Mouse (Mus musculus): ENCODE results near the gene Ccsap. TPM values are rescaled to one million over a fixed set of nuclear protein-coding genes. Genes with fewer than 3 reads are reported as not detected.

Ccsap gene
- 8.0 and 9.2 TPM in 2 replicates for total RNA-seq (2015)
- 11.1 and 11.7 TPM in 2 replicates for total RNA-seq (2017)

DNA sequence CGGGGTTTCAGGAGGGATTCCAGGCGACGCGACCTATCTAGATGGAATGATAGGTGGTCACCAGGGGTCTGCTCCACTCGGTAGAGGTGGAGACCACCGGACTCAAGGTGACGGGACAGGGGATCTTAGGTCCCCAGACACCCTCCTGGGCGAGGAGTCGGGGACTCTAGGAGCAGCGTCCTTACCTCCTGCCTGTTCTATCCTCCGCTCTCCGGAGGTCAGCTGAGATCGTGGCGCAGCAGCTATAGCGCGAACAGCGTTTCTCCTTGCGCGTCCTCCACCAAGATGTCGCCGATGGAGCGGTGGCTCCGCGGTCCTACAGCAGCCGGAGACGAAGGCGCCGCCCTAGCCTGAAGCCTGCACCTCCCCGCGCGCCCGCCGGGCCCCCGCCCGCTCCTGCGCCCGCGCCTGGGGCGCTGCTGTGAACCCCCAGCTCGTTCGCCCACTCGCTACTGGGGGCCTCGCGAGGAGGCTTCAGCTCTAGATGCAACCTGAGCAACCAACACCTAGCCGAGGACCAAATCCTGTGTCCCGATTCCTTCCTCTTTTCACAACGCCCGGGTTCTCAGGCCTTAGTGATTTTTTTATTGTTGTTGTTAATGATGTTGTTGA, at the start of gene Ccsap:
Gene Ccsap (minus strand): TSS at position 562 of the 612 bp plus-strand sequence.
- peak; percentile 64 for ATAC-seq (ENCODE audit: poor library complexity, severe bottlenecking)

- ATAC-seq (ENCODE audit: poor library complexity, severe bottlenecking), result no peak
Measured at GRCm38 (mm10) chr8:123907604-123908003, 47.6 kb upstream of the Ccsap start.

- ATAC-seq (ENCODE audit: poor library complexity, severe bottlenecking), result no peak
Measured at GRCm38 (mm10) chr8:123902653-123903052, 42.6 kb upstream of the Ccsap start.

GRCm38 (mm10) chr8:123899366-123899765, 39.4 kb upstream of the Ccsap start:
- ATAC-seq (ENCODE audit: poor library complexity, severe bottlenecking), result no peak

GRCm38 (mm10) chr8:123898576-123898975, 38.6 kb upstream of the Ccsap start:
- no peak for ATAC-seq (ENCODE audit: poor library complexity, severe bottlenecking)

- no peak for ATAC-seq (ENCODE audit: poor library complexity, severe bottlenecking)
Measured at GRCm38 (mm10) chr8:123896774-123897173, 36.8 kb upstream of the Ccsap start.

DNA sequence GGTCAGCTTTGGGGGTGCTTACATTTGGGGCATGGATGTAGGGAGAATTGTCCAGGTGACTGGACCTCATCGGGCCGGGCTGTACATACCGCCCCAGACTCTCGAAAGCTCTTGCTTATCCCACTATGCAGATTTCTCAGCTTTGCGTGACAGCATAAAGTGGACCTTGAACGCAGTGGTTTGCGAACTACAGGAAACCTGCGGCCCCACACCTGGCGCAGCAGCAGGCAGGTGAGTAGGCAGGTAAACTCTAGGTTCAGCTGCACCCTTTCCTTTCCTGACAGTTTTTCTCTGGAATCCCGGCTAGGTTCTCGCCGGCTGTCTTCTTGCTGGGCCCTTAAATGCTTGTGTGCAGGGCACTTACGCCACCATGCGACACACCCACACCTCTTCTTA, 36.4 kb upstream of the Ccsap start:
- ATAC-seq (ENCODE audit: poor library complexity, severe bottlenecking), result no peak

- ATAC-seq (ENCODE audit: poor library complexity, severe bottlenecking), result no peak
Measured at GRCm38 (mm10) chr8:123895680-123896365, 35.8 kb upstream of the Ccsap start.

DNA sequence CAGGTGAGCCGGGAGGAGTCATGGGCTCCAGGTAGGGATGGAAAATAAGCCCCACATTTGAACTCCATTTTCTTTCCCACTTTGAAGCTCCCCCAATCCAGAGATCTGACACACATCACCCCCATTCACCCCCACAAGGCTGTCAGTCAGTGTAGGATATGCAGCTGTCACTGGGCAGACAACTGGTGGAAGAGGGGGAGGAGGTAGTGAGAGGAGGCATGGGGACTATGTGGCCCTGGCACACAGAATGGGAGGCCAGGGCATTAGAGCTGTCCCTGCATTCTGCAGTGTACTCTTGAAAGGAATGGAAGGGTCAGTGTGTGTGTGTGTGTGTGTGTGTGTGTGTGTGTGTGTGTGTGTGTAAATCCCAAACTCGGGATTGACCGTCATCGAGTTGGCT, 35.2 kb upstream of the Ccsap start:
- ATAC-seq (ENCODE audit: poor library complexity, severe bottlenecking), result no peak

GRCm38 (mm10) chr8:123894502-123895097, 34.6 kb upstream of the Ccsap start, which contains the start of gene Acta1:
TSS of gene Acta1 (minus strand) at chr8:123894751.
- ATAC-seq (ENCODE audit: poor library complexity, severe bottlenecking), result no peak

GRCm38 (mm10) chr8:123893413-123893812, 33.4 kb upstream of the Ccsap start:
- no peak for ATAC-seq (ENCODE audit: poor library complexity, severe bottlenecking)

DNA sequence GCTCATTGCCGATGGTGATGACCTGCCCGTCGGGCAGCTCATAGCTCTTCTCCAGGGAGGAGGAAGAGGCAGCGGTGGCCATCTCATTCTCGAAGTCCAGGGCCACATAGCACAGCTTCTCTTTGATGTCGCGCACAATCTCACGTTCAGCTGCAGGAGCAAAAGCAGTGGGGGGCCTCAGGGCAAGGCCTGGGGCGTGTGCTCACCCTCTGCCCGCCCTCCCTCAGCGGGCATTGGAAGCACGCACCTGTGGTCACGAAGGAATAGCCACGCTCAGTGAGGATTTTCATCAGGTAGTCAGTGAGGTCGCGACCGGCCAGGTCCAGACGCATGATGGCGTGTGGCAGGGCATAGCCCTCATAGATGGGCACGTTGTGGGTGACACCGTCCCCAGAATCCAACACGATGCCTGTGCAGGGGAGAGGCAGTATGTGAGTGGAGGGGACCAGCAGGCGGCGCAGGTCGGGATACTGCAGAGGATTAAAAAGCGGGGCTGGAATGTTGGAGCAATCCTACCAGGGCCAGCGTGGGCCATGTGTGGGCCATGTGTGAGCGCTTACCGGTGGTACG, 32.7 kb upstream of the Ccsap start:
- ATAC-seq (ENCODE audit: poor library complexity, severe bottlenecking), result no peak

- ATAC-seq (ENCODE audit: poor library complexity, severe bottlenecking), result no peak
Measured at GRCm38 (mm10) chr8:123891883-123892585, 32.0 kb upstream of the Ccsap start.

GRCm38 (mm10) chr8:123891271-123891670, 31.3 kb upstream of the Ccsap start:
- no peak for ATAC-seq (ENCODE audit: poor library complexity, severe bottlenecking)

GRCm38 (mm10) chr8:123889797-123890196, 29.8 kb upstream of the Ccsap start:
- no peak for ATAC-seq (ENCODE audit: poor library complexity, severe bottlenecking)

DNA sequence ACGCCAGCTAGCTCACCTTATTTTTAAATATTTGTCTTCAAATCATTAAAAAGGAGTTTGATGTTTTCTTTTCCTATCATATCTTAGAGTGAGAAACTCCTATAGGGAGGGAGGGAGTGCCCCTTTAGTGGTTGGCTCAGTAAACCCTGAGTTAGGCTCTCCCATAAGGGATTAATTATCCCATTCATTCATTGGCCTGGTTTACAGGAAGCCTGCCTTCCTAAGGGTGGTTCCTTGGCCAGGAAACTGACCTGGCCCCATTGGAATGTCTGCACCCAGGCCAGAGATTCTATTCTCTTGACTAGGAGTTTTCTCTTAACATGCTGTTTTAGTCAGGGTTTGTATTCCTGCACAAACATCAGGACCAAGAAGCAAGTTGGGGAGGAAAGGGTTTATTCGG, 27.9 kb upstream of the Ccsap start:
- no peak for ATAC-seq (ENCODE audit: poor library complexity, severe bottlenecking)

DNA sequence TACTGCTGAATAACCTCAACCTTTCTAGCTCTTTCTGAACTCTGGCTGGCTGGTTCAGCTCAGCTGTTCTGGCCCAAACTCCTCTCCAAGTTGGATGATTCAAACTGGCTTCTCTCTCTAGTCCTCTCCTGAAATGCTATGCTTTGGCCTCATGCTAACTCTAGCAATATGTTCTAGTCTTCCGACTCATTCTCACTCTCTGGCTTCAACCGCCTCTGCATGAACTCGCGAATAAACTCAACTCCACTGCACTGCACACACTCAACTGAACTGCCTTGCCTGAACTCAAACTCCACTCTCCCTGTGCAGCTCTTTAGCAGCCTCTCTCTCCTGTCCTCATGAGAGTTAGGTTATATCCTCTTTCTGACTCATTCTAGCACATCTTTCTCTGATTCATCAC, 27.2 kb upstream of the Ccsap start:
- no peak for ATAC-seq (ENCODE audit: poor library complexity, severe bottlenecking)

DNA sequence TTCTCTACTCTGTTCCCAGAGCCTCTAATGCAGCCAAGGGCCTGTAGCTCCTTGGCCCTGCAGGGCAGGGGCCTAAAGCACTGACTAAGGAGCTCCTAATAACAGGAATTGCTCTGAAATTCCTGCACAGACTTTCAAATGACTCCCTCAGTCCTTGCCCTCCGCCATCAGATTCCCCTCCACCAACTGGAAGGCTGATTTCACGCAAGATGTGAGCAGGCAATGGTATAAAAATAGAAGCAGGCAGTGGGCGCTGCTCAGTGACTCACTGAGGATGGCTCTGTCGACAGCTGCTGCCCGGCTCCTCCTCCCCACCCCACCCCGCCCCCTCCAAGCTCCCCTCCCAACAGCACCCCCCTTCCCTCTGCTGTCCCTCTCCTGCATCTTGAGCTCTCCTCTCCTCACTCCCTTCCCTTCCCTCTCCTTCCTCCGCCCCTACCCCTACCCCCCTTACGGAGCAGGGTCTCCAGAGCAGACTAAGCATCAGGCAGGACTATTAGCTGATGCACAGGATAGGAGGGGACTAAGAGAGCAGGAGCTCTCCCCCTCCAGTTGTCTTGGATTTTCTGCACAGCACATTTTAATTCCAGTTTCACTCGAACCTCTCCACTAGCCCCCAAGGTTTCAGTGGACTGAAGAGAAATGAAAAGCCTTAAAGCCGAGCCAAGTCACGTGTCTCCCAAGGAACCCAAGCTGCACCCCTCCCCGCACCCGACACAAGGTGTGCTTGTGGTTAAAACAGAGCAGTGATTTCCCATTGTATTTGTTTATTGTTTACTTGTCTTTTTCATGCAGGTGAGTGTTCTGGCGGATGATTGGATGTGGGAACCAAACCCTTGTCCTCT, 24.9 kb upstream of the Ccsap start:
- ATAC-seq (ENCODE audit: poor library complexity, severe bottlenecking), result no peak

DNA sequence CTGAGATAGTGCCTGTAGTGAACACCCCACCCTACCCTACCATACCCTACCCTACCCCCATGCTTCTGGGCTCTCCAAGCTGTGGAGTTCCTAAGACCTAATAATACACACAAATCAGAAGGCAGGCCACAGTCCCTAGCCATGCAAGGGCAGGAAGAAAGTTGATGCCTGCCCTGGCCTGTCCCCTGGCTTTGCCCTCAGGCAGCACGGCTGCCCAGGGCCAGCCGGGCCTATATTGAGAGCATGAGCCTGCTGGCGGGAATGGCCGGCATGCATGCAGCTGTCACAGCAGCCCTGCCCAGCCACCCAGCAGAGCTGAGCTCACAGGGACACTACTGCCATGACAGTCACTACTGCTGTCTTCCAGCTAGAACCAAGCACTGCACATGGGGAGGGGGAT, 23.1 kb upstream of the Ccsap start:
- no peak for ATAC-seq (ENCODE audit: poor library complexity, severe bottlenecking)

- no peak for ATAC-seq (ENCODE audit: poor library complexity, severe bottlenecking)
Measured at GRCm38 (mm10) chr8:123882412-123882811, 22.4 kb upstream of the Ccsap start.
